Mouse (Mus musculus) hindlimb bud, embryonic 11.5 days (tissue): ENCODE measurements around the gene Tmod4.

Experiments
- DNase-seq: peaks from one replicate; pipeline ENCODE4 v3.0.0-alpha.2; 2012; ENCODE audit warnings: low read depth, low spot score; ENCODE audit errors: extremely low spot score

Gene Tmod4

DNA sequence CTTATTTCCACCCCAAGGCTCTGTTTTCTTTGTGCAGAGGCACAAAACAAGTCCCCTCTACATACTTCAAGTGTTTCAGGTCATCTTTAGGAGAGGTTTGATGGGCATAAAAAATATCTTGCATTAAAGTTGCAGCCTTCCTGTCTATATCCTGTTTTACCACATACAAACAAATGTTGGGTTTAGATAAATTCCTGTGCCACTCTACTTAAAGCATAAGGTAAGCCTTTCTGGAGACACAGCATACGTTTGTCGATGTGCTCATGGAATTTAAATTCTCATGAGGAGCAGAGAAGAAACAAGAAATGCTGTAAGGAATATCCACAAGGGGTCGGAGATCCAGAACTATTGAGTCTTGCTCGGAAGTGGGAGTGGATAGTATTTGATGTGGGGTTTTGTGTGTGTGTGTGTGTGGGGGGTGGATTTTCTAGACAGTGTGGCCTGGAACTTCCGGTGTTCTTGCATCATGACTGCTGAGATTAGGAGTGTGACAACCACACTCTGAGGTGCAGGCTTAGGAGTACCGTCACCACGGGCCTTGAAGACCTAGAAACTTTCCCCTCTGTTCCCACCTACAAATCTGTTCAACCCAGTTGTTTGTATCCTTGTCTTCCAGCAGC lies 11.3 kb downstream of the Tmod4 start:
- DNase-seq, result no peak

DNA sequence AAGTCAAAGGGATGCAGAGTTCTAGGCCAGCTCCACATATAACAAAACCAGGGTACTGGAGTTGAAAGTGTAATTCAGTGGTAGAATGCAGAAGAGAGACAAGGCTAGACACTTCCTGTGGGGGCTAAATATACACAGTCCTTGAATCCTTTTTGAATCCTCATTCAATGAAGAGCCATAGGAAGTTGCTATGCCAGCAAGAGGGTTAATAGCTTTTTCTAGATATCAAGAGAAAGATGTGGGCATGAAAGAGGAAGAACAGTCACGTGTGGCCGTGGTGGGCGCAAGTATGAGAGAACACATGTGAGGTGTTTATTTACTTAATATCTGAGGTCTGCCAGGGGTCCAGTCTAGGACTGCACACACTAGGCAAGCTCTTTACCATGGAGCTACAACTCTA lies 12.1 kb downstream of the Tmod4 start:
- DNase-seq, result no peak

GRCm38 (mm10) chr3:95139586-95140288 lies 15.5 kb downstream of the Tmod4 start:
- DNase-seq, result no peak

DNA sequence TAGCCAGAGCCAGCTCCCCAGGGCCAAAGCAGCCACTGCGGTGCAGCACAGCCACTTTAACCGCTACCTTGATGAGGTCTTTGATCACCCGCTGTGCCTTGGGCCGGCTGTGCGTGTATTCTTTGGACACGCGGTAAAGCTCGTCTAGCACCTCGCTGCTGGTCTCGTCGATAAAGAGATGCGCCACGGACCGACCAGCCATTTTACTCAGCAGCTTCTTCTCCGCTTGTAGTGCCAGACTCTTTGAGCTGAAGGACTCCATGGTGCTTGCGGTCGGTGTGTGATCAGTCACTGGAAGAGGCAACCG lies 16.0 kb downstream of the Tmod4 start:
- DNase-seq, result no peak

DNA sequence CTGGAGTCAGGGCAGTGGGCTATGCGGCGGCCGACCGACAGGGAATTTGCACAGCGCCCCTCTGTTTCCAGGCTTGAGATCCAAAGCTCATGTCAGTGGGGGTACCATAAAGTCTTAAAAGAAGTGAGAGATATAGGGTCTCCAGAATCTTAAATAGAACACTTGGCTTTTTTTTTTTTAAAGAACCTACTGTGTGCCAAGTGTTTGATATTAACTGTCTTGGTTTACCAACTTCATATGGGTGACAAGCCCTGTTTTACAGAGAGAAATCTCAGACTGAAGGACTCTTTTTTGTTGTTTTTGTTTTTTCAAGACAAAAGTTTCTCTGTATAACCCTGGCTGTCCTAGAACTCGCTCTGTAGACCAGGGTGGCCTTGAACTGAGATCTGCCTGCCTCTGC lies 16.5 kb downstream of the Tmod4 start:
- DNase-seq, result no peak

DNA sequence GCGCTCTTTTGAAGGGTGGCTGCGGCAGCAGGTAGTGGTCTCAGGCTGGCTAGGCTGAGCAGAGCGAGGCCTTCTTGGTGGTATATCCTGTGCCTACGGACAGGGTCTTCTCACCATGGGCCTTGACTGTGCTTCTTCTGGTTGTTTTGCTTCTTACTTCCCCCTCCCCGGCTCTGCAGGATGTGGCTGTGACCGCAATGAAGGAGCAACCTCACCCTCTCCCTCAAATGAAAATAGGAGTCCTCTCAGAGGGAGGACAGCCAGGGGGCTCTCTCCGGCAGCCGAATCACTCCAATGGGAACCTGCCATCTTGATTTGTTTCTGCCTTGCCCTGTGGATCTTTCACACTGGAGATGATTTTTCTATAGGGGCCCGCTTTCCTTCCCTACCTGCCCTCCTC lies 17.2 kb downstream of the Tmod4 start:
- no peak for DNase-seq

DNA sequence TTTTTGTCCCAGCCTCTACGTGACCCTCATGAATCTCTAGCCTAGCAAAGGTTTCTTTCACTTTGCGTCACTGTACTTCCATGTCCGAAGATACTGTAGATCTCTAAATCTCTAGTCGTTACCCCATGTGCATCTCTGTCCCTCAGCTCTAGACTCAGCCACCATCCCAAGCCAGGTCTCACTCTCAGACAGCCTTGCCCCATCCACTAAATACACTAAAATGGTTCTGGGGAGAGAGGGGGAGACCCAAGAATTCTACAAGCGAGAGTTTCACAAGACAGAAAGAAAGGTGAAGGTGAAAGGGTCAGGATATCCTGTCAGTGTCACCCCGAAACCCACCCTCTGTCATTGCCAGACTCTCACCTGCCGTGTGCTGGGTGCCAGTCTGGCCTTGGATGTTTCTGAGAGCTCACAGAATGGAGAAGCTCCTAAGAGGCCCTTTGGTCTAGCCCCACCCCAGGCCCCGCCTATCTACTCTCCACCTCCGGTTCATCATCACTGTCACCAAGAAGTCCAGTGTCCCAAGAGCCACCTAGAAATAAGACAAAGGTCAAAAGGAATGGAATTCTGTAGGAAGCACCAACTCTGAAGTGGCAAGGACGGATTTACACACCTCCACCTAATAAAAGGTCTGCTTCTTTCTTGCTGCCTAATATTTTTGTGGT lies 17.8 kb downstream of the Tmod4 start, which contains the start of gene Tnfaip8l2:
Tnfaip8l2 (minus strand) TSS at position 409 of the 665 bp plus-strand sequence.
- no peak for DNase-seq

DNA sequence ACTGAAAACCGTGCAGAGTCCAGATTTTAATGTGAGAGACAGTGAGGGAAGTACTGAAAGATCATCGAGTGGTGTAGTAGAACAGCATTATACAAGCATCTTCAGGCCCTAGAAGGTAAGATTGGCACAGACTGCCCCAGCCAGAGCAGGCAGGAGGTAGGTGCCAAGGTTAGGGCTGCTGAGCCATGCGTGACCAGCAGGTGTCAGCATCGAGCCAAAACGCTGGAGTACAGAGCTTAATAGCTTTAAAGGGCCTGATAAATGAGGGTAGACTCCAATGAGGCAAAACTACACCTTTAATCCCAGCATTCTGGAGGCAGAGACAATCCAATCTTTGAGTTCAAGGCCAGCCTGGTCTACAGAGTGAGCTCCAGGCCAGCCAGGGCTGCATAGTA lies 18.3 kb downstream of the Tmod4 start:
- peak; percentile 54 for DNase-seq

DNA sequence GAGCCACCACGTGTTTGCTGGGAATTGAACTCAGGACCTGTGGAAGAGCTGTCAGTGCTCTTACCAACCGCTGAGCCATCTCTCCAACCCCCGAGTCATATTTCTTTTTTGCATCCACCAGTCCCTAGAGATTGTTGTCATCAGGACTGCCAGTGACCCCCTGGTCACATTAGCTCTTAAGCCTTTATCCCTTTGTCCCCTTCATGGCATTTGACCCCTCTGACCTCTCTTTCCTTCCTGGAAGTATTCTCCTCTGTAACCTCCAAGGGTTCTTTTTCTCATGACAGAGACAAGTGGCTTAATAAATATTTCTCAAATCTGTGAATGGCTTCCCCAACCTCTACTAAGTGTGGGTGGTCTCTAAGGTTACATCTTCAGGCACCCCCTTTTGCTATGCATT lies 23.6 kb downstream of the Tmod4 start:
- DNase-seq, result no peak

- DNase-seq, result no peak
Observed at GRCm38 (mm10) chr3:95153874-95154273, 29.6 kb downstream of the Tmod4 start.

- no peak for DNase-seq
Observed at GRCm38 (mm10) chr3:95159511-95159986, 35.3 kb downstream of the Tmod4 start.

GRCm38 (mm10) chr3:95159987-95160963 lies 36.0 kb downstream of the Tmod4 start, which contains the start of gene Sema6c:
Gene Sema6c, plus strand, starts transcription at chr3:95160457.
- DNase-seq, result peak; percentile 66

GRCm38 (mm10) chr3:95161041-95161551 lies 36.8 kb downstream of the Tmod4 start:
- DNase-seq, result no peak

- DNase-seq, result no peak
Observed at GRCm38 (mm10) chr3:95161618-95162344, 37.5 kb downstream of the Tmod4 start.

DNA sequence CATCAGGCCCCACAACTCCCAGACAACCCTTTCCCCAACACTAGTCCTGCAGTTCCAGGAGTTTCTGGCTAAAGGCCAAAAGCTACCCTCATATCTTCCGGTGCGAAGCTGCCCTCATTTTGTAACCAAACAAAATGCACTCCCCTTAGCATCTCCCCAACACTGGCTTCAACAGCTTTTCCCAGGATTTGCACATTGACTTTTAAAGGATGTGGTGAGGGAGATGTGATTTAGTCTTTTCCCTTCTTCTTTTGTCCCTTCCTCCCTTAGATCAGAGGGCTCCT lies 38.0 kb downstream of the Tmod4 start:
- DNase-seq, result no peak

DNA sequence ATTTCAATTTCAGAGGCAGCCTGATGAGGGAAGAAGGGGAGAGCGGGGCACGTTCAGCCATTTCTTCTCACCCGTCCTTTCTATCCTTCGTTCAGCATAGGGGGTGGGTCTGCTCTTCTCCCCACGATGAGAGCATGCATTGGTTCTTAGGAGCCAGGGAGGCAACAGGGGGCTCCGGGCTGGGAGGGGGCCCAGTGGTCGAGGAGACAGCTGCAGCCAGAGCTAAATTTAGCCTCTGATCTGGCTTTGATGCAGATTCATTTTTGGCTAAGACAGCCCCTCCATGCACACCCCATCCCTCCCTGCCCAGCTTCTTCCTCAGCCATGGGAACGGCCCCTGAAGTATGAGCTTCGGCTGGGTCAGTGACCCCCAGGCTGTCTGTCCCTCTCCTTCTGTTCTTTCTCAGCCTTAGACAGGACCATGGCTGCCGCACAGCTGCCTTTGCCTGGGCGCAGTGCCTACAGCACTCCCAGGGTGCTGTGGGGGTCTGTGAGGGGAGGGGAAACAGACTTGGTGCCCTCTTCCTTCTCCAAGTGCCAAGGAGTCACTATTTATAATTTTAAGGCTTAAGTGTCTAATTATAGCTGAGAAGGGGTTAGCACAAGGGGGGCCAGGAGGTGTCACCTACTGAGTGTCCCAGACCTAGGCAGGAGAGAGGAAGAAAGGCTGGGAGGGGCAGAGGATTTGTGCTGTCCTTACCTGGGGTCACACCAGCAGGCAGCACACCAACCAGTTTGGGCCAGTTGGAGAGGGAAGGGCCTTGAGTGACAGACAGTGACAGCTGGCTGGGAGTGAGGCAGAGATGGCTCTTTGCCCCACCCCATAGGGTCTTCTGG lies 39.4 kb downstream of the Tmod4 start:
- DNase-seq, result no peak

GRCm38 (mm10) chr3:95164256-95164550 lies 39.9 kb downstream of the Tmod4 start:
- no peak for DNase-seq

DNA sequence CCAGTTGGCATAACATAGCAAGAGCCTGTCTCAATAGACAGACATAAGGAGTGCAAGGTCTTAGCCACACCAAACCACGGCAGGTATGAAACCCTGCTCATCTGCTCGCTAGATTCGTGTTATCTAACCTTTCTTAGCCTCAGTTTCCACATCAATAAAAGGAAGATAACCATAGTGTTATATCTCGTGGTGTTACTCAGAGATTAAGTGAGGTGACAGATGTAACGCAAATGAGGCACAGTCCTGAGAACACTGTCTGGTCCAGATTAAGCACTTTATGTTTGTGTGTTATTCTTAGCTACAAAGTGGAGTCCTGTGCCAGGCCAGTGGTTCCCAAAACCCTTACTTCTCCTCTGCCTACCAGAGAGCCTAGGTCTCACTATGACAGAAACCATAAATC lies 40.6 kb downstream of the Tmod4 start:
- DNase-seq, result no peak

DNA sequence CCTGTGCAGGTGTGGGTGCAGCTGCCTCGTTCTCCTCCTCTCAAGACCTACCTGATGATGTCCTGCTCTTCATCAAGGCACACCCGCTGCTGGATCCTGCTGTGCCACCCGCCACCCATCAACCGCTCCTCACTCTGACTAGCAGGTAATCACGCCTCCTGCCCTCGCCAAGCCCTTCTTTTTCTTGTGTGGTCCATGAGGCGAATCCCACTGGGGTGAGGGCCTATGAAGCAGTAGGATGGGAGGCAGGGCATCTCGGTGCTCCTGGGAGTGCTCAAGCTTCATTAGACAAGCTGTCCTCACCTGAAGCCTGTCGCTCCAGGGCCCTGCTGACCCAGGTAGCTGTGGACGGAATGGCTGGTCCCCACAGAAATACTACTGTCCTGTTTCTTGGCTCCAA lies 45.7 kb downstream of the Tmod4 start:
- DNase-seq, result no peak

DNA sequence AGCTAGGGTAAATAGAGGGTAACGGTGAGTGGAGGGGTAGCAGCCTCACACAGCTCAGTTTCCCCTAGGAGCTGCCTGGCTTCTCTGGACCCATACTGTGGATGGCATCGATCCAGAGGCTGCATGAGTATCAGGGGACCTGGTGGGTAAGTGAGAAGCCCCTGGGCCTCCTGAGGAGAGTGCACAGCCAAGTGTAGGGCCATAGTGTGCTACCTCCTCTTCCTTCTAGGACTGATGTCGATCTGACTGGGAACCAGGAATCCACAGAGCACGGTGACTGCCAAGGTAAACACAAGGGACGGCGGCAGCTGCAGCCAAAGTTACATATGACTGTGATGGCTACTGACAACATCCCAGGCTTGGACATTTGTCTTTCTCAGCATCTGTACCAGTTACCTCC lies 46.8 kb downstream of the Tmod4 start:
- no peak for DNase-seq
